Mouse (Mus musculus): ENCODE results near the gene Cops9. TPM values are rescaled to one million over a fixed set of nuclear protein-coding genes. Genes with fewer than 3 reads are reported as not detected.

Gene Cops9
- total RNA-seq (2021), result 100 to 1,000 TPM; 241 to 255 TPM
- long read RNA-seq, experiment 1, transcript Cops9-201 (3 exons, 438 nt), result major isoform, 38 of 40 reads
- long read RNA-seq, experiment 1, partial matches to known transcripts, result 0 of 40 reads
- long read RNA-seq, experiment 1, other reads (novel, unspliced or antisense), result 2 of 40 reads
- long read RNA-seq, experiment 2, transcript Cops9-201 (3 exons, 438 nt), result major isoform, 56 of 59 reads
- long read RNA-seq, experiment 2, partial matches to known transcripts, result 0 of 59 reads
- long read RNA-seq, experiment 2, other reads (novel, unspliced or antisense), result 3 of 59 reads

DNA sequence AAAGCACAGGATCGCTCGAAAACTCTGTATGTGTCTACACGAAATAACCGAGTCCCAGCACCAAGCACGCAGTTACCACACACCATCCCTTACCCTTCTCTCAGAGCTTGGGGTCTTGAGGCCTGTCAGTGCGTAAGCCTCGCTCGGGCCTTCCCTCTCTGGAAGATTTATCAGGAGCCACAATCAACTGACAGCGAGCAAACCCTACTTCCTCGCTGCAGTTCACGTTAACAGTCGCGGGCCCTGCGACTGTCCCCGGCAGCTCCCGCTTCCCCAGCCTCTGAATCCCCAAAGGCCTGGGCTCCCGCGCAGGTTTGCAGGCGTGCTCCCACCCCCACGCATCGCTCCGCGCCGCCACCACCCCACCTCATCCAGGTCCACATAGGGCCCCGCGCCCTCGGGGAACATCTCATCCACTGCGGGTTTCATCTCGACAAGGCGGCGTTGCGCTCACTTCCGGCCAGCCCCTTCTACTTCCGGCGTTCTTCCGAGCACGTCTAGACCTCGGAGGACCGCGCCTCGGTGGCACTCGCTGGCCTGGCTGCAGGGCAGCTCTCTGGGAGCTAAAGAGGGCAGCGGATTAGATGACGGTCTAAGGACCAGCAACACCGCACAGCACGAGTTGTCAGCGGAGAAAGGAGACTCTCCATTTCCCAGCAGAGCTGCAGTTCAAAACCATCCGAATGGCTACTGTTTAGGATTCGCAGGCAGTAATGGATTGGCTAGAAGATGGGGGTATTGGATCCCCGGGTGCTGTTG, at the start of gene Cops9:
Gene Cops9, minus strand, starts transcription at position 472 of the 759 bp plus-strand sequence.
- DNase-seq (ENCODE audit: low spot score in 2 of 2), result peak; percentile 81 to 90

DNA sequence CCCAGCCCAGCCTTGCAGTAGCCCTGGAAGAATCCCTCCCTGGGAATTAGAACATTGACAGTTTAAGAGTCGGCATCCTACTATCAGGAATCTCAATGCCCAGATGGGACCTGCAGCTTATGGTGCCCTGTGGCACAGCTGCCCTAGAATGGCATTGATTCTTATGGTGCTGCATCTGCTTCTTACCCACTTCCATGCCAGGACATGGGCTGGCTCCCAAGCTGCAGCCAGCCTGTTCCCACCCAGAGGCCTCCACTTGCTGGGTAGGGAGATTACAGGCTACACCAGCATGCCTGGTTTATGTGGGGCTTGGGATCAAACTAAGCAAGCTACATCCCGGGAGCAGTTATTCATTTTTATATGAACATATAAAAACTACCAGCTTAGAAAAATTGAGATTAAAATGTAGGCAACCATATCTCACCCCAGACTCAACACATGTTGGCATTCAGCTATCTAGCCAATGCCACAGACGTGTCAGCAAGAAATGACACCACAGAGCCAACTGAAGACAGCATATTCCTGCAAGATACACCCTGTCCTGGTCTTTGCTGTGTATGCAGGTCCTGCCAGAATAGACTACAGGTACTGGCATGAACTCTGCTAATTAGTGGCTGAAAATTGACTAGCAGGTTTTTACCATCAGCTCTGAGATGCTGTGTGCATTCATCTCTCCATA, 49.5 kb upstream of the Cops9 start:
- no peak for DNase-seq (ENCODE audit: low spot score in 2 of 2)

DNA sequence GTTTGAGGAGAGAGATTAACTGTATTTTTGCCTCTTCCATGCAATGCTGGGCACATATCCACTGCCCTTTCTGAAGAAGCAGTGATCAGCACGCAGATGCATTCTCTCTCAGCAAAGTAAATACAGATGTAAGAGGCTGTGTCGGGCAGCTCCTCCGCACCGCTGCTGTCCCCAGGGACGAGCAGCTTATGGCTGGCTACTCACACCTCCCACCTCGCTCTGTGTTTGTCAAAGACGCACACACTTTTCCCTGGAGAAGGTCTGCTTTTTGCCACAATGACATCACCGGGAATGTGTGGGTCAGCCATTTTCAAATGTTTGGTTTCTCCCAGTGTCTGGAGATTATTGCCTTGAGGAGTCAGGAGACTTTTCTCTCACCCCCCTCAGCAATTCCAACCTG, 45.2 kb upstream of the Cops9 start:
- DNase-seq (ENCODE audit: low spot score in 2 of 2), result no peak

DNA sequence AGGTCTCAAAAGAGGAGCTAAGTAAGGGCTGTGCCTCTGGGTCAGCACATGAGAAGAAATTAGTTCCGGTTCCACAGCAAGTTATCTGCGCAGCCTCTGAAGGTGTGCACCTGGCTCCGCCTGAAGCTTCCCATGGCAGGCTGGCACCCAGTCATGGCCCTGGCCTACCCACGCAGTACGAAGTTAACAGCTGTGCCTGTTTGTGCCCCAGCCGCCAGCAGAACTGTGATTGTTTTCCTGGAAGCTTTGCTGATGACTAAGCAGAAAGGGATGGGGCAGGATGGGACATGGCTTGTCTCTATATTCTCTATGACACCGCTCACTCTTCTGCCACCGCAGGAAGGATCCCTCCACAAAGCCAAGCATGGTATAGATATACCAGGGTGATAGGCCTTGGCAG, 41.4 kb upstream of the Cops9 start:
- peak in 1 of 2 experiments; percentile 37 for DNase-seq (ENCODE audit: low spot score in 2 of 2)

DNA sequence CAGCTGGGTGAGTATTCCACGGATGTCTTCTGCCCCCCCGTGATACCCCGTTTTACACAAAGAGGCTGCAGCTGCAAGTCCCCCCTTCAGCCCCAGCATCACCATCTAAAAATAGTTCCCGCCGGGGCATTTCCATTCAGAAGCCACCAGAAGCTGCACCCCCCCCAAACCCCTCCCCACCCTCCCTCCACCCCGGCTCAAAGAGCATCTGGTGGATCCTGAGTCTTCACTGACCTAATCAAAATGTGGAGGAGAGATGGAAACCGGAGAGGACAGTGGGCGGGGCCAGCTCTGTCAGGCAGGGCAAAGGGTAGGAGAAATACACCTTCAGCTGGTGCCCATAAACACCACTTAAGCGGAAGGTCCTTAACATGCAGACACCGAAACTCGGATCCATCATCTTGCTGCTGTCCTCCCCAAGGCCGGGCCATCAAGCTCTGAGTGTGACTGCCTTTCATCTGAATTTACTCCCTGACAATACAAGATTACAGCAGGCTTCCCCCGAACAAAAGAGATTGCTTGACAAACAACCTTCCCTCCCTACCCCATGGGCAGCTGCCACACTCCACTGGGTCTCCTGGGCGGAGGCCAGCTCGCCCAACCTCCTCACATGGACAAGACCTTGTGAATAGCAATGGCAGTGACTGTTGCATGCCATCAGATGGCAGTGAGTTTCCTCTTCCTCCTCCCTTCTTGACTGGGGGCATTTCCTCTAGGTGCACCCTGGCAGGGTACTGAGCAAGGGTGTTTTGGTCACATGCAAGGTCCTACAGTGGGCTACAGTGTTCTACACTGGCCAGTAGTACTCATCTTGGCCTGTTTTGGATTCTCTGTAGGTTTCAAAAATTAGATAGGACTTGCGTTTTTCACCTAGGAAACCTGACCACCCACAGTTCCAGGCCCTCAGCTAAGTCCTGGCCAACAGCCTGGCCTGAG, 39.2 kb upstream of the Cops9 start:
- DNase-seq (ENCODE audit: low spot score in 2 of 2), result peak in 1 of 2 experiments; percentile 30

DNA sequence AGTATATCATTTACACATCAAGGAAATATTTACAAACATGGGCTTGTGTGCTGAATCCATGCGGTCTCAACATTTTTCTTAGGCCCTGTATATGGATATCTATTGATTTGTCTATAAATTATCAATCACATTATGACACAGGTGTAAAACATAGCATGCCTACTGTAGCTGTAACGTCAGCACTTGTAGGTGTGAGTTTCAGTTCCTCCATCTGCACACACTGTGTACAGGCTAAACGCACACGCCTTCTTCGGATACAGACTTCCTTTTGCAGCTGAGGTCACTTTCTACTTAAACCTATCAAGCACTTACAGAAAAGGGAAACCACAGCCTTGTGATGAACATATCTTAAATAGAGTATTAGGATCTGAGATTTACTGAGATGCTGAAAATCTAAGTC, 37.0 kb upstream of the Cops9 start:
- no peak for DNase-seq (ENCODE audit: low spot score in 2 of 2)

DNA sequence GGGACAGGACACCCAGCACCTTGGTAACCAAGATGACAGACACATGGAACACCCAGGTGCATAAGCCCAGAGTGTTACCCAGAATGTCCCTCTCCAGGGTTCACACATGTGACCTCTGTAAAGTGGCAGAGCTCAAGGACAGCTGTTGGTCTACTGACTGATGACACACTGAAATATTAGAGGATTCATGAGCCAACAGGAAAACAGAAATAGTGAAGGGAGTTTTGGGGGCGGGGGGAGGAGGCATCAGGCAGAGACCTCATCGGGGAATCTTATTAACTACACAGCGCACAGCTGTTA, 34.8 kb upstream of the Cops9 start:
- no peak for DNase-seq (ENCODE audit: low spot score in 2 of 2)

DNA sequence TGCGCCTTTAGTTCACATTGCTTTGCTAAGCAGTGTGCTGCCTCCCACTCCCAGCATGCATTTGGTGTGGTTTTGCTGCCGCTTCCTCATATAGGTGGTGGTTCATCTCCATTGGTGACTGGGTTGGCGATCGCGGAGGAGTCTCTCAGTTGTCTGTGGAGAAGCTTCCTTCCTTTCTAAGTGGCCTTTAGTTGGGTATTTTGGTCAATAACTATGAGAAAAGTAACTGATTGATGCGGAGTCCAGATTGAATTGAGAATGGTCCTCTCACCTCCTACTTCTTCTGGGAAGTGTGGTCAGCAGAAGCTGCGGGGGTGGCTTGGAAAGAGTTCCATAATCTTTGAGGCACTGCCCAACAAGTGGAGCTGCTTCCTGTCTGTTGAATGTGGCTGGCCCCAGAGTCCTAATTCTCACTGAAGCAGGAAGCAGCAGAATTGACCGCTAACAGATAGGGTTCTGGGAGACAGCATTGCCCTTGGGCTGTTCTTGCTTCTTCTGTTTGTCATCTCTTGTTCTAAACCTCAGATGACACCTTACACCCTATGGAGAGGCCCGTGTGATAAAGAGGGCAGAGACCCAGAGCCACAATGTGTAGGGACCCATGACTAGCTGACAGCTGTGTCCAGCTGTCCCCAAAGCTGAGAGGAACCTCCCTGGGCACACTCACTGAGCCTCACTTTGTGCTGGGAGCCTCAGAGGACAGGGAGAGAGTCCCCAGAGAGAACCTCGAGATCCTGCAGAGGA, 34.3 kb upstream of the Cops9 start:
- peak in 1 of 2 experiments; percentile 10 for DNase-seq (ENCODE audit: low spot score in 2 of 2)

DNA sequence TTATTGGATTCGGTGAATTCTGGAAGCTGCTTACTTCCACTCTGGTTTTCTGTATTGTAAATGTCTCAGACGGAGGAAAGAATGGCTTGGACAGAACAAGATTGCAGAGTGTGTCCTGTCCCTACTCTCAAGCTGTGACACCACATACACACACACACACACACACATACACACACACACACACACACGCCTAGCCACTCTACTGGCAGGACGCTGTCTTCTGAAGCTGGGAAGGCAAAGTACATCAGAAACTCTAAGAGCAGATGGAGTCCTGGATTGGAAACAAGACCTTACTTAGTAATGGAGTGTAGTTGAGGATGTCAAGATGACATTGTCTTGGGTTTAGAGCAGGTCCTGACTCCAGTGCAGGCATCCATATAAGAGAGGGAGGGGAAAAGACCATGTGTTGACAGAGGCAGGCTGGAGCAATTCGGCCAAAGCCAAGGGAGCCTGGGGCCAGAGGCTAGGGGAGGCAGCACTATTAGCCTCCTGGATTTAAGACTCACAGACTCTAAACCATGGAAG, 31.5 kb upstream of the Cops9 start:
- no peak for DNase-seq (ENCODE audit: low spot score in 2 of 2)

DNA sequence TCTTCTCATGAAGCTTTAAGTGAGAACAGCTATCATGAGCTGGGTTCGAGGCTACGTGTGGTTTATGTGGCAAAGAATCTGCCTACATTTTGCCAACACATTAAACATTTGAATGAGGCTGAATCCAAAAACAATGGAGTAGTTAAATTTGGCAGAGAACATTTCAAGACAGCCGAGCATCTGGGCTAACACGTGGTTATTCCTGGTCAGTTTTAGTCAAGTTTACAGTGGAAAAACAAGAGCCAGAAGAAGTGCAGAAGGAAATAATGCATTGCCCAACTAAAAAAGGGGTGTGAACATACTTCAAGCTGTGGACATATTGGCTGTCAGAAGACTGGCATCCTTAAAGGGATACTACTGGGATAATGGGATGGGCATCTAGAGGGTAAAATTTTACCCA, 29.5 kb upstream of the Cops9 start:
- no peak for DNase-seq (ENCODE audit: low spot score in 2 of 2)

DNA sequence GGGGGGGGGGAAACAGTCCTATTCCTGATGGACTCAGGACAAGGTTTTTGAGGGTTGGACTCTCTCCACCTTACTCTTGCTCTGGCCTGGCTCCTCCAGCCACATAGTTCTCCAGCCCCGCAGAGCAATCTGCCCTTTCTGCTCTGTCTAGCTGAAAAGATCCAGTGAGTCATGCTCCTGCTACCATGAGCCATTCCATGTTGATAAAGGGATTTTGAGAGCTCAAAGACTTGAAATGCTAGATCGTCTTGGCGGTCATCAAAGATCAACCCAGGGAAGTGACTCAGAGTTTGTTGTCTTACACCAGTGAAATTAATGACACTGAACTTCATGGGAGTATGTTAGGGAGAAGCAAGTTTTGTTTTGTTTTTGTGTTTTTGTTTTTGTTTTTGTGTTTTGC, 27.6 kb upstream of the Cops9 start:
- no peak for DNase-seq (ENCODE audit: low spot score in 2 of 2)

DNA sequence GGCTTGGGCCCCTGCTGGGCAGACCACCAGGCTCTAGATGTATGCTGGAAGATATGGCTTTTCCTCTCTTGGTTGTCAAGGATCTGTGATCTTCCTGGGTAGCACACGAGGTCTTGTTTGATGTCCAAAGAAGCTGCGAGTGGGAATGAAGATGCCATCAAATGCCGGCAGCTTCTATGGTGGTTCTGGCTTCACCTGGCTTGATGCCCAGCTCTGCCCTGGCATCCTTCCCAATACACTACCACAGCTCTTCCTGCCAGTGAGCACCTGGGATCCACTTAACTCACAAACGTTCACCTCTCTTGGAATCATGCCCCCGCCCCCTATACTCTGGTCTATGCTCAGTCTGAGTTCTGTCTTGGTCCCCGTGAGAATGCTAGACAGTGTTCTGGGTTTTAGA, 25.3 kb upstream of the Cops9 start:
- no peak for DNase-seq (ENCODE audit: low spot score in 2 of 2)

DNA sequence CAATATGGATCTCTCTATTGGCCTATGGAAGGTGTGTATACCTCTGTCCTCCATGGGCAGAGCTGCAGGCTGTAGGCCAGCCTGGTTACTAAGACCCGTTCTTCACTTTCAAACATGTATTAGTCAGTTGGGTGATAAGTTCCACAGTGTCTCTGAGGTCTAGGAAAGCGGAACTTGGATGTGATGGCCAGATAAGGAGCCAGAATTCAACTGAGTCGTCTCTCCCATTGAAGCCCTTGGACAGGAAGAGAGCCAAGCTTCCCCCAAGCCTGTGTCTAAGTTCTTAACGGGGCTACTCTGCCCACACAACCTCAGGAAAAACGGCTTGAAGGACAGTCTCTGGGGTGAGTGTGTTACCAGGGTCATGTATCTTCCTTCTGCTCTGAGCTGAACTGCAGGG, 17.6 kb upstream of the Cops9 start:
- DNase-seq (ENCODE audit: low spot score in 2 of 2), result no peak

DNA sequence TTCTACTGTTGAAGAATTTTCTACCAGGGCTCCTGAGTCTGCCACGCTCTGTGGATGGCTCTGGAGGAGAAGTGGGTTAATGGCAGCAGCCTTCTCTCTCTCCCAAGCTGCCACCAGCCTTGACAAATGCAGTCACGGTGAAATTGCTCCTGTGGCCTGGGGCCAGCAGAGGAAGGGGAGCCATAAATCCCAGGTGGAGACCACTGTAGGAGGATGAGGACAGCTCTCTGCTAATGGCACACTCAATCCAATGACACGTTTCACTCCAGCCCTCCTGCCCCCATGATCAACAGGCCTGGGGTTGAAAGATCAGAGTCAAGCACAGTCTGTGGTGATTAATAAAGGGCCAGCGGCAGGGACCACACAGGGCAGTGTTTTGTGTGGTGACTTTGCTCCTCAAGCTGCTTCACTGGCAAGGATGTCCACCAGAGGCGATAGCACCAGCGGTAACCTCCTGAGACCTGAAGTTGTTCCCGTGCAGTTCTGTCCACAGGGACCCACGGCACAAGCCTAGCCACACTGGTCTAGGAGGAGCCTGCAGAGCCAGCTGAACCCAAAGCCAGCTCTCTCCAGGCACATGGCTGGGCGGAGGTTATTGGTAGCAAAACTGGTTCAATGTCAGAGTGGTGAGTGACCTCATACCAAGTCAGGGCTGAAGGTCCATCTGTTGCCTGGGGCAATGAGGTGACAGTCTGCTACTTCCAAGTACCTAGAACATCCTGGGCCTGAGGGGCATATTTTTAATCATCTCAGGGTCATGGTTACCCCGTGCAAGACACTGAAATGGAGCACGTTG, 15.4 kb upstream of the Cops9 start:
- no peak for DNase-seq (ENCODE audit: low spot score in 2 of 2)

DNA sequence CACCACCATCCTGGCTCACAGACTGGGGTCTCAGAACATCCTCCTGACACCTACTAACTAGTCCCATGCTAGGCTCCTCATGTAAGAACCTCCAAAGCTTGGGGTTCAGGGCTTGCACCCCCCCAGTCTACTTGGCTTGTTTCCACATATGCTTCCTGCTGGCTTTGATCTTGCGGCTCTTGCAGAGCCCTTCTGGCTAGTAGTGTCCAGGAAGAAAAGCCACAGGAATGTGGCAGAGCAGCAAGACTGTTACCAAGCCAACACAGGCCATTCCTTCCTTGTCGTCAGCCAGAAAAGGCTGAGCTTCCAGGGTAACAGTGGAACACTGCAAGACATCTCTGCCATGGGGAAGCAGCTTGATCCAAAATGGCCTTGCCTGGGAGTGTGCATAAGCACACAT, 12.9 kb upstream of the Cops9 start:
- no peak for DNase-seq (ENCODE audit: low spot score in 2 of 2)

DNA sequence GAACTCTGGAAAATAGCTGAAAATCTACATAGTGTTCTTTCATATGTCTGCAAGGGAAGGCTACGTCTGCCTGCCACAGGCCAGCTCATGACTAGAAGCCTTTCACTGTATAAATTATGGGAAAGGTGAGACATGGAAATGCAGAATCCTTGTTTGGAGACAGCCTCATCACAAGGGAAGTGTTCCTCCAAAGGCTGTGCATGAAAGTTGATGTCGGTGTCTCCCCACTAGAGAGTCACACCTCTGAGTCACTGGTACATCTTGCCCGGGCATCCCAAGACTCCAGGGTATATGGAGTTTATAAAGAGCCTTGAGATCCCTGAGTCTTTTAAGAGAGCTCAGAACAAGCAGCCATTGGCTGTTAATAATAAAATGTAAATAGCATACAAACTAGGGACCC, 11.4 kb upstream of the Cops9 start:
- no peak for DNase-seq (ENCODE audit: low spot score in 2 of 2)

DNA sequence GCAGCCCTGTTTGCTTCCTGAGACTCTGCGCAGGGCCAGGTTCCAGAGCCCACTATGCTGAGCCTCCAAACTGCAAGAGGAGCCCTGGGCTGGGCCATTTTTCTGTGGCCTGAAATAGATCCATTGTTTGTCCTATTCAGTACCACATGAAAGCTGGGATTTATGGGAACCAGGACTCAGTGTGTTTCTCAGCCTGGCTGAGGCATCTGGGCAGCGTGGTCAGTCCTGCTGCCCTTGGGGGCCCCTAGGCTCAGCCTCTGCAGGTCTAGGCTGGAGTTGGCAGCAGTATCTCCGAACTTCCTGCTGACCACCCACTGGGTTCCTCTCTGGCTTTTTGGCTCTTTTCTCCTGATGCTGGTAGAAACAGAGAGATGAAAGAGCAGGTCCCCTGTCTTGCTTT, 9.7 kb upstream of the Cops9 start:
- DNase-seq (ENCODE audit: low spot score in 2 of 2), result no peak

DNA sequence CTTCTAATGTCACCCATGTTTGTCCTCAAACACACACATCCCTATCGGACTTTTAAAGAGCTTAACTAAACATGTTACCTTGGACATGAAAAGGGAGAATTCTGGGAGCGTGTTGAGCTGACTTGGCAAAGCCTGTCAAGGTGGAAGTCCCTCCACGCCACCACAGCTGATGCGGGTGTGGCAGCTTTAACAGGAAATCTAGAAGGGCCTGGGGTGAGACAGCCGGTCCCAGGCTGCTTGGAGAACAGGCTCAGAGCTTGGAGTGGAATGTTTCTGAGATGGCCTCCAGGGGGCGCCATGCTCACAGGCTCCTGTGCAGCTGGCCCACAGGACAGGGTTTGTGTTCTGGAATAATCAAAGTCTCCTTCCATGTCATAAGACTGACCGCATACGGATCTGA, 6.9 kb upstream of the Cops9 start, which contains the start of gene Otos:
Gene Otos, minus strand, starts transcription at position 169 of the 400 bp plus-strand sequence.
- peak; percentile 65 to 73 for DNase-seq (ENCODE audit: low spot score in 2 of 2)

DNA sequence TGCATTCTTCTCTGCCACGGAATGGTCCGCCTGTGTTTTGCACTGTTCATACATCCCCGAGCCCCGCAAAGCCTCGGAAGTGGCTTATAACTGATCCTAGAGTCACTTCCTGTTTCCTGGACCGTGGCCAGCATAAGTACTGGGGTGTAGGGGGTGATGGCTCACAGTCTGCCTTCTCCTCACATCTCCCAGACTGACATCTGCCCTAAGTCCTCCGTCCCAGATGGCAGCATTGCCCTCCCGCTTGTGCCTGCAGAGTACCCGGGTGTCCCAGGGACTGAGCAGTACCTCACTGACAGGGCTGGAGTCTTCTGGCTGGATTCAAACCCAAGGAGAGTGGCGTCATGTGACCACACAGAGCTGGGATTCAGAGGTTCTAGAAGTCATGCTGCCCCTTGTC, 6.4 kb upstream of the Cops9 start:
- no peak for DNase-seq (ENCODE audit: low spot score in 2 of 2)
